Mouse (Mus musculus) megakaryocyte, embryonic 14.5 days (primary cell): ENCODE data around the gene Zfp820.
"Not testable (repeated sequence)": the region's sequence is repeated elsewhere in the genome, so short reads cannot be mapped to it uniquely, and the experiment has no call there.

Experiments used
- FLI1 ChIP-seq: IDR thresholded peaks from 2 replicates; pipeline ENCODE4 v1.6.1; 2012; ENCODE audit warnings: low read length, inconsistent platforms, mixed read lengths
- GATA1 ChIP-seq: IDR thresholded peaks from 3 replicates; pipeline ENCODE4 v1.6.1; 2012; ENCODE audit warnings: mixed read lengths, low read length, inconsistent platforms, borderline replicate concordance

DNA sequence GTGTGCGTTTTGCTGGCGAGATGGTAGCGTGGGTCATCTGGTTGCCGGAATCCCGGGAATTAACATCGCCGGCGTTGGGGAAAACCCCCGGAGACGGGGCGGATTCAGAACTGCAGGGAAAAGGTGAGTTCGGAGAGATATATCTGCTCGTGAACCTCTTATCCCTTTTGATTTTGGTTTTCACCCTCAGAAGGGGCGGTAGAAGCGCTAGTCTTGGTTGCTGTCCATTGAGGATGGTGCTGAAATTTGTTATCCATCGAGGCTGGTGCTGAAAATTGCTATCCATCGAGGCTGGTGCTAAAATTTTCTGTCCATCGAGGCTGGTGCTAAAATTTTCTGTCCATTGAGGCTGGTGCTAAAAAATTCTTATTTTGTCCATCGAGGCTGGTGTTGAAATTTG is 44.2 kb downstream of the Zfp820 start:
- TF ChIP-seq GATA1, FLI1: not testable (repeated sequence)
